Mouse (Mus musculus): ENCODE results near the gene Ptk6. TPM values are rescaled to one million over a fixed set of nuclear protein-coding genes. Genes with fewer than 3 reads are reported as not detected.

The Ptk6 gene
- polyA plus RNA-seq, 1 experiment from 2014 or later: not detected

DNA sequence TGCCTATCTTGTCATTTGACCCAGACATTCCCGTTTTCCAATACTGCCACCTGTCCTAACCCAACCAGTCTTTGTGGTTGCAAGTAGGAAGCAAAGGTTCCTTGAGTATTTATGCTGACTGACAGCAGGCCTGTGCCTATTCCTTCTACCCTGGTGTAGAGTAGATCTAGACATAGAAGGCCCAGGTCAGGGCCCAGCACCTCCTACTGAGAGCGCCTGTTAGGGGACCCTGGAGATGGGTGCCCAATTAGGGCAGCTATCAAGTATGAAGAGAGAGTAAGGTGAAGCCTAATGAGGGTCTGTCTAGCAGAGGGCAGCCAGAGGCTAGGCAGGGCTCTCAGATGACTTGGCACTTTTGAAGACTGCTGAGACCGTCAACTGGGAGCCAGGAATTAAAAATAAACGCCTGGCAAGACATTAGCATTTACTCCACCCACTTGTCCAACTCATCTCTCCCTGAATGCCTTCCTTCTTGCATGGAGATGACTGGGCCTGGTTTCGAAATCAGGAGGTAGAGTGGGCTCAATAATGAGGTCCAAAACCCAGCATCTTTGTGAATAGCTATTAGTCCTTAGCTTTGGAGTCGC, 44.8 kb downstream of the Ptk6 start:
- no peak overlapping the region for H3K4me3 ChIP-seq
- no peak for ATAC-seq
- no peaks in the 10 kb centered on the region for H3K36me3 ChIP-seq (ENCODE audit: poor library complexity, severe bottlenecking)
- H3K27me3 ChIP-seq: peaks cover 25% of the 10 kb centered on the region
- WGBS: 81% methylated on average over 6 of the region's 6 CpGs
- no peaks in the 10 kb centered on the region for H3K9me3 ChIP-seq (replicated peaks)
- H3K9ac ChIP-seq: no peak overlapping the region
- H3K4me2 ChIP-seq: no peak overlapping the region
- peaks cover 41% of the 10 kb centered on the region for H3K4me1 ChIP-seq
- no peak overlapping the region for H3K27ac ChIP-seq

DNA sequence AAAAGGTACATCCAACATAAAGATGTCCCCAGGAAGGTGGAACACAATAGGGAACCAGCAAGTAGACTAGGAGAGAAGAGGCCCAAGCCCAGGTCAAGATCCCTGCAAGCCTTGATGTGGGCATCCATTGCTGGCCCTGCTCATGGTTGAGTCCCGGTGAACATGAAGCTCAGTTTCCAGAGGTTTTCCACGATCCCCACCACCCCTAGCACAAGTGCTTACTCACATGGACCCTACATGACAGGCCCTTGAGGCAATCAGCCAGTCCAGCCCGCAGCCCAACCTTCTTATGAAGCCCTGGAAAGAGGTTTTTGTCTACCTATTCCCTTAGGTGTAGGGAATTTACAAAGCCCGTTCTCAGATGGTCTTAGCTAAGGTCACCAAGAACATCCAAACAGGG, 45.4 kb downstream of the Ptk6 start:
- H3K27ac ChIP-seq: peak overlapping the region; percentile 71; the same call in 1 of the 2 replicates
- H3K4me2 ChIP-seq: peak overlapping the region; percentile 69
- 84% methylated on average over 4 of the region's 4 CpGs for WGBS
- ATAC-seq: no peak
- H3K4me1 ChIP-seq: peaks cover 41% of the 10 kb centered on the region
- no peaks in the 10 kb centered on the region for H3K36me3 ChIP-seq (ENCODE audit: poor library complexity, severe bottlenecking)
- H3K9me3 ChIP-seq (replicated peaks): no peaks in the 10 kb centered on the region
- H3K27me3 ChIP-seq: peaks cover 29% of the 10 kb centered on the region
- peak overlapping the region; percentile 73 for H3K9ac ChIP-seq
- H3K4me3 ChIP-seq: peak overlapping the region; percentile 51

- peaks cover 41% of the 10 kb centered on the region for H3K4me1 ChIP-seq
- 3% methylated on average over 55 of the region's 55 CpGs for WGBS
- H3K9me3 ChIP-seq (replicated peaks): no peaks in the 10 kb centered on the region
- H3K4me2 ChIP-seq: peak within 1 kb of the TSS; percentile 69
- peak within 1 kb of the TSS; percentile 71 for H3K27ac ChIP-seq
- peaks cover 29% of the 10 kb centered on the region for H3K27me3 ChIP-seq
- peak within 1 kb of the TSS; percentile 51 for H3K4me3 ChIP-seq
- ATAC-seq: peak; percentile 72
- H3K9ac ChIP-seq: peak within 1 kb of the TSS; percentile 73
- no peaks in the 10 kb centered on the region for H3K36me3 ChIP-seq (ENCODE audit: poor library complexity, severe bottlenecking)
These were observed 46.1 kb downstream of the Ptk6 start, which contains the start of gene Eef1a2 for GRCm38 (mm10) chr2:181156248-181157121. TSS of gene Eef1a2 (minus strand) at chr2:181157014.

- Histone ChIP-seq H3K9ac (peak overlapping the region; percentile 73), H3K27me3 (peaks cover 29% of the 10 kb centered on the region), H3K9me3 (replicated peaks) (no peaks in the 10 kb centered on the region), H3K36me3 (ENCODE audit: poor library complexity, severe bottlenecking) (no peaks in the 10 kb centered on the region), H3K4me2 (peak overlapping the region; percentile 69), H3K27ac (no peak overlapping the region), H3K4me1 (peaks cover 41% of the 10 kb centered on the region), H3K4me3 (peak overlapping the region; percentile 51)
- ATAC-seq: no peak
- WGBS: 65% methylated on average over 4 of the region's 4 CpGs
These were observed 46.8 kb downstream of the Ptk6 start for GRCm38 (mm10) chr2:181155801-181156200.

- no peaks in the 10 kb centered on the region for H3K9me3 ChIP-seq (replicated peaks)
- no peak overlapping the region for H3K27ac ChIP-seq
- no peaks in the 10 kb centered on the region for H3K36me3 ChIP-seq (ENCODE audit: poor library complexity, severe bottlenecking)
- no peak overlapping the region for H3K4me3 ChIP-seq
- H3K4me1 ChIP-seq: peaks cover 35% of the 10 kb centered on the region
- ATAC-seq: no peak
- WGBS: 76% methylated on average over 8 of the region's 8 CpGs
- H3K27me3 ChIP-seq: peaks cover 33% of the 10 kb centered on the region
- no peak overlapping the region for H3K9ac ChIP-seq
- H3K4me2 ChIP-seq: peak overlapping the region; percentile 69; the same call in 1 of the 2 replicates
These were observed 47.7 kb downstream of the Ptk6 start for GRCm38 (mm10) chr2:181154831-181155415.

GRCm38 (mm10) chr2:181154361-181154760, 48.2 kb downstream of the Ptk6 start:
- WGBS: 85% methylated on average over 3 of the region's 3 CpGs
- Histone ChIP-seq H3K36me3 (ENCODE audit: poor library complexity, severe bottlenecking) (no peaks in the 10 kb centered on the region), H3K4me3 (no peak overlapping the region), H3K4me1 (peaks cover 30% of the 10 kb centered on the region), H3K4me2 (no peak overlapping the region), H3K27me3 (peaks cover 39% of the 10 kb centered on the region), H3K9ac (no peak overlapping the region), H3K9me3 (replicated peaks) (no peaks in the 10 kb centered on the region), H3K27ac (no peak overlapping the region)
- ATAC-seq: no peak

DNA sequence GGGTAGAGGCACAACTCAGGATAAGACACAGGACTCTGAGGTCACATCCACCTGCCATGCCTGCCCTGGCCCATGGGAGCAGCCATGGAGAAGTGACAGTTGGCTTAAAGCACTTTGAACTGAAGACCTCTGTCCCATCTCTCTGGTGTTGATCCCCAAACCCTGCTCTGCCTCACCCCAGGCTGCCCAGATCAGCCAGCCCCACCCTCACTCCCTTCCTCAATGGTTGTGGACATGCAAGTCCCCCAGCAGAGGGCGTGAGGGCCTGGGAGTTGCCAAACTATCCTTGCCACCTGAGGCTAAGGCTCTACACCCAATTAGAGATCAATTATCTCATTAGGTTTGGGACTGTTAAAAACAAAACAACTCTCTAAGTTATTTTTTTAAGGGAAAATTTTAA, 48.8 kb downstream of the Ptk6 start:
- Histone ChIP-seq H3K27me3 (peaks cover 42% of the 10 kb centered on the region), H3K4me2 (no peak overlapping the region)
- ATAC-seq: no peak

DNA sequence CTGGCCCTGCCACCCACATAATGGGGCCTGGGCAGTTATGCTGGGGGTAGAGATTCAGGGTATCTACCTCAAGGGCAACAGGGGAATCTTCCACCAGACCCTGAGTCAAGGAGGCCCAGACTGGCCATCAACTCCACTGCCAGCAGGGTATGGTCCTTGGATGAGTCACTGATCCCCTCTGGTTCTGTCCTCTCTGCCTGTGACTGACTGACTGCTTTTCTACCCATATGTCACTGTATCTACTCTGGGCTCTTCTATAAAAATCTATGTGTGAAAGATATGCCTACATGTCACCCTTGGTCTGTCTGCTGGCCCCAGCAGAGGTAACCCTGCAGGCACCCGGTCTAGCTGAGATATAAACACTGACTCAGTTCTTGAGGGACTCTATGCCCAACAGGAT, 49.5 kb downstream of the Ptk6 start:
- Histone ChIP-seq H3K27me3 (peaks cover 45% of the 10 kb centered on the region), H3K9ac (no peak overlapping the region), H3K36me3 (ENCODE audit: poor library complexity, severe bottlenecking) (no peaks in the 10 kb centered on the region), H3K4me2 (no peak overlapping the region), H3K27ac (no peak overlapping the region), H3K9me3 (replicated peaks) (no peaks in the 10 kb centered on the region), H3K4me1 (peaks cover 28% of the 10 kb centered on the region), H3K4me3 (no peak overlapping the region)
- 86% methylated on average over 1 of the region's 1 CpGs for WGBS
- ATAC-seq: no peak

More for the DNA sequence above, 48.8 kb downstream of the Ptk6 start:
- Histone ChIP-seq H3K4me1 (peaks cover 25% of the 10 kb centered on the region), H3K9ac (no peak overlapping the region), H3K4me3 (no peak overlapping the region), H3K27ac (no peak overlapping the region), H3K36me3 (ENCODE audit: poor library complexity, severe bottlenecking) (no peaks in the 10 kb centered on the region), H3K9me3 (replicated peaks) (no peaks in the 10 kb centered on the region)
- 4% methylated on average over 1 of the region's 1 CpGs for WGBS

DNA sequence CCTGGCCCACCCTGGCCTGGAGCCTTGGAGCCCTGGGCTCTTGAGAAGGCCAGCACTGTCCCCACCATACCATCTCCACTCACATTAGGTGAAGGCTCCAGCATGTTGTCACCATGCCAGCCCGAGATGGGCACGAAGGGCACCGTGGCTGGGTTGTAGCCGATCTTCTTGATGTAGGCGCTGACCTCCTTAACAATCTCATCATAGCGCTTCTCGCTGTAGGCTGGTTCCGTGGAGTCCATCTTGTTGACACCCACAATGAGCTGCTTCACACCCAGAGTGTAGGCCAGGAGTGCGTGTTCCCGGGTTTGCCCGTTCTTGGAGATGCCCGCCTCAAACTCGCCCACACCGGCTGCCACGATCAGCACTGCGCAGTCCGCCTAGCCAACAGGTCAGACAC, 49.9 kb downstream of the Ptk6 start:
- 94% methylated on average over 17 of the region's 17 CpGs for WGBS
- ATAC-seq: no peak

GRCm38 (mm10) chr2:181150281-181150680, 52.3 kb downstream of the Ptk6 start:
- no peak for ATAC-seq

More for the DNA sequence above, 49.9 kb downstream of the Ptk6 start:
- Histone ChIP-seq H3K27me3 (peaks cover 44% of the 10 kb centered on the region), H3K27ac (no peak overlapping the region), H3K4me2 (no peak overlapping the region), H3K9ac (no peak overlapping the region), H3K9me3 (replicated peaks) (no peaks in the 10 kb centered on the region), H3K4me3 (no peak overlapping the region), H3K4me1 (peaks cover 32% of the 10 kb centered on the region), H3K36me3 (ENCODE audit: poor library complexity, severe bottlenecking) (no peaks in the 10 kb centered on the region)

GRCm38 (mm10) chr2:181148318-181148955, 54.2 kb downstream of the Ptk6 start:
- no peaks in the 10 kb centered on the region for H3K9me3 ChIP-seq (replicated peaks)
- H3K4me1 ChIP-seq: peaks cover 12% of the 10 kb centered on the region
- peak overlapping the region; percentile 69 for H3K9ac ChIP-seq
- peaks cover 48% of the 10 kb centered on the region; the same call in 1 of the 2 replicates for H3K27me3 ChIP-seq
- peak overlapping the region; percentile 52 for H3K4me3 ChIP-seq
- peak overlapping the region; percentile 92 for H3K4me2 ChIP-seq
- H3K36me3 ChIP-seq (ENCODE audit: poor library complexity, severe bottlenecking): no peaks in the 10 kb centered on the region
- no peak for ATAC-seq
- WGBS: 19% methylated on average over 23 of the region's 31 CpGs
- H3K27ac ChIP-seq: no peak overlapping the region

More at GRCm38 (mm10) chr2:181150281-181150680, 52.3 kb downstream of the Ptk6 start:
- no peak overlapping the region for H3K4me3 ChIP-seq
- H3K27me3 ChIP-seq: peaks cover 50% of the 10 kb centered on the region
- H3K4me1 ChIP-seq: peaks cover 17% of the 10 kb centered on the region
- no peak overlapping the region for H3K4me2 ChIP-seq
- H3K9me3 ChIP-seq (replicated peaks): no peaks in the 10 kb centered on the region
- 80% methylated on average over 6 of the region's 6 CpGs for WGBS
- H3K9ac ChIP-seq: no peak overlapping the region
- H3K27ac ChIP-seq: no peak overlapping the region
- H3K36me3 ChIP-seq (ENCODE audit: poor library complexity, severe bottlenecking): no peaks in the 10 kb centered on the region
